Mouse (Mus musculus) cerebellum, adult 9-11 months (tissue): ENCODE data around the gene Kmt2d.

Experiments
- DNase-seq: peaks from one replicate; pipeline ENCODE4 v3.0.0; 2022

The Kmt2d gene

GRCm38 (mm10) chr15:98886667-98887387 lies 15.8 kb upstream of the Kmt2d start:
- no peak for DNase-seq

- no peak for DNase-seq
These were observed 13.1 kb upstream of the Kmt2d start for GRCm38 (mm10) chr15:98884106-98884505.

- no peak for DNase-seq
These were observed 12.7 kb upstream of the Kmt2d start for GRCm38 (mm10) chr15:98883661-98884060.

GRCm38 (mm10) chr15:98881656-98882008 lies 10.6 kb upstream of the Kmt2d start:
- DNase-seq: no peak

DNA sequence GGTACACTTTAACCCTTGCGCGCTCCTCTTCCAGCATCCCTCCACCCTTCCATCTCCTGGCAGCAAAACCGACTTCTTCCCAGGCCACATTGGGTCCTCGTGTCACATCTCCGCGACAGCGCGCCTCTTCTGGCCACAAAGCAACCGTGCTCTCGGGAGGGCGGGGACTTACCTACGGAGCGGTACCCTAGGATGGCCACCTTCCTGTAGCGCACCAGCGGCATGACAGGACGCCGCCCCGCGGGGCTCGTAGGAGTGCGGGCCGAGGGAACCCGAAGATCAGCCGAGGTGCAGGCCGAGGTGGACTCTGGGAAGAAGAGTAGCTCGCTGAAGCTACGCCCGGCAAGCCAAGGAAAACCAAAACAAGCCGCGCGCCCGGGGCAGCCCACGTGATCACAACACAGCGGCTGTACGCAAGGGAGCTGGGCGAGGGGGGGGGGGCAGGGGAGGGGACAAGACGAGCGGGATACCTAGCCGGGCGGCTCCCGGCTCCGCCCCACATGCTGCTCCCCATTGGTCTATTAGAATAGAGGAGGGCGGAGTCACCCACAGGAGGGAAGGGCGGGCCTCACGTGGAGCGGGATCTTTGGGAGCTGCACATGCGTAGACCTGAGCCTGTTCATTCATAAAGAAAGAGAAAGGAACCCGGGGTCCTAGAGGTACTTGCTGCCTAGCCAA lies 10.1 kb upstream of the Kmt2d start:
- peak; percentile 98 for DNase-seq

GRCm38 (mm10) chr15:98877331-98877730 lies 6.3 kb upstream of the Kmt2d start:
- DNase-seq: peak; percentile 73

DNA sequence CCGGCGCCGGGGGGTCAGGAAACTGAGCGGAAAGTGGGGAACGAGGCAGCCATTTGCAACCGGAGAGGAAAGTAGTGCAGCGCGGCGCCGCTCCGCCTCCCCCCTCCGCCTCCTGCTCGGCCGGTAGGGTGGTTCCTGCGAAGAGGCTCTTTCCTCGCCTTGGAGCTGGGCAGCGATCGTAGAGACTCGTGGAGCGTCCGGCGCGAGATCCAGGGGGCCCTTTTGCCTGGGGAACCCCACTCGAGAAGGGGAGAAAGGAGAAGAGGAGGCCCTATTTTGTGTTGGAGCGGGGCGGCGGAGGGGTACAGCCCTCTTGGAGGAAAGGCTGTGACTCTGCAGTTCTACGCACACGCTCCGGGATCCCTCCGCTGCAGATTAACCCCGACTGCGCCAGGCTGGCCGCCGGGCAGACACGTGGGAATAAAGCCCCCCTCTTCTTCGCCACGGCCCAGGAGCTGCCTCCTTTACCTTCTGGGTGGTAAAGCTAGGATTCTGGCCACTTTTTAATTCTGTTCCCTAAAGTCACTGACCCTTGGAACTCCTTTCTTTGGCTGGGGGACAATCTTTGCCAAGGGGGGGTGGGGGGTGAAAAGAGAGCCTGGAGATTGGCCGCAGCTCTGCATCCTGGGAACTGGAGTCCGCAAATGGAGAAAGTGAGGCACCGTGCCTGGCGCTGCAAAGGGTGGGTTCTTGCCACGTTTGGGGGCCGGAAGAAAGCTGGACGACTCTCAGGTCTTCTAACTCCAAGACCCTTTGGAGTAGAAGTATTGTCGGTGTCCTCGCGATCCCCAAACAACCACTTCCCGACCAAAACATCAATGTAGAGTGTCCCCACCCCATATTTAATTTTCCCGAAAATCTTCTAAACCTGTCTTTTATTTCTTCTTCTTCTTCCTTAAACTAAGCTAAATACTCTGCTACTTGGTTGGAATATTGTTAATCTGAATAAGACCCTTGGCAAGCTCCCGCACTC lies 1.2 kb upstream of the Kmt2d start:
- DNase-seq: peak; percentile 94

DNA sequence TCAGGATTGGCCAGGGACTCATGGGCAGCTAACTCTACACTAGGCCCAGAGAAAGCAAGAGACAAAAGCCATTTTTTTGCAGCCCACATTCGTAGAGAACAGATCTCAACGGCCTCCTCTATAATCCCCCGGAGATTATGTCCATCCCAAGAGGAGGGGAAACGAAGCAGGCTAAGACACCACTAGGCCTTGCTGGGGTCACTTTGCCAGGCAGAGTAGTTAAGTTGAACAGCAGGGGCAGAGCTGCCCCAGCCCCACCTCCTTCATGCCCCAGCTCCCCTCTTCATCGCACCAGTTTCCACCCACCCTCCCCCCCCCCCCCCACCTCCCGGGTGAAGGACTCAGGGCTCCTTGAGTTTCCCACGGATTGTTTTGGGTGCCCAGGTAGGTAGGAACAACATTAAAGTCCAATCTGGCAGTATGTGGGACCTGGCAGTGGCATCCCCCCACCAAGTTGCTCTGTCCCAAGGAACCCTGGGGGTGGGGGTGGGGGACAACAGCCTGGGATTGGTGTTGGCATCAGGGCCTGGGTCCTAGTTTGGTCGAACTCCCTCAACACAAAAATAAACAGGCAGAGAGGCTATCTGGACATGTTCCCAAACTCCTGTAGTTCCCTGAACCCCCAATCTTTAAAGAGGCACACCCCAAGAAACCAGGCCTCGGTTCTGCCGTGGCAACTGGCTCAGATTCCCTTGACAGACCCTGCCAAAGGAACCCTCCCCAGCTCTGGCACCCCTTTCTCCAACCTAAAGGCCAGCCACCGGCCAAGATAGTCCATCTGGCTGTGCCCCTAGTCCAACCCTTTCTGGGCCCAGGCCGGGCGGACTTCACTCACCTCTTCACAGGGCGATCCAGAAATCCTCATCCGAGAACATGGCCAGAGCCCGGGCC lies 580 bp downstream of the Kmt2d start:
- DNase-seq: peak; percentile 80

DNA sequence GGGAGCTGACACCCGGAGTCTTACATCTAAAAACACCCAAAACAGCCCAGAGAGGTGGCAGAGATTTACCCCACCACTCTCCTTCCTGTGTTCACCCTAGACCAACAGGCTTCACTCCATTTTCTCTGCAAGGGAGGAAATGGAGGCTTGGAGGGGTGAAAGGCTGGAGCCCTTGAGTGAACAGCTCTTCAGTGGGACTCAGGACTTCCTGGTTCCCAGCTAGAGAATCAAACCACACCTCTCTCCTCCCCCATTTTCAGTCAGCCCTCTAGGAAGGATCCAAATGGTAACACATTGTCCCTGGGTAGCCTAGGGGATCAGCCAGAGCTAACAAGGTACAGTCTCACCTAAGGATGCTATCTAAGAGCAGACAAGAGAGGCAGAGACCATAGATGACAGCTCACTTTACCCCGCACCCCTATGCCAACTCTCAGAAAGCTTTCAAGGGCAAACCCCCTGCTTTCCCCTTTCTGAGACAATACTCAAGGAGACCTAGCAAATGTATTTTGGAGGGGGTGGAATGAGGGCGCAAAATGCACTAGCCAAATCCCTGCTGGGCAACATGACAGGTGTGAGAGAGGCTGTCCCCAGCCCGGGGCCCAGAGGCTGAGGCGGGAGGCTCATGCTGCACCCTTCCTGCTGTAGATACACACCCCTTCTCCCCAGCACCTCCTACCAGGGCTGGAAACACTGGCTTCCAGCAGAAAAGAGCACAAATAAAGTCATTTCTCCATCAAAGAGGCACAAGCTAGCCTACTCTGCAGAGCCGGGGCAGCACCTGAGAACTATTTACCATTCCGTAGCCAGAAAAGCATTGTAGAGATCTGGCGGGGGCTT lies 1.4 kb downstream of the Kmt2d start:
- DNase-seq: peak; percentile 56

DNA sequence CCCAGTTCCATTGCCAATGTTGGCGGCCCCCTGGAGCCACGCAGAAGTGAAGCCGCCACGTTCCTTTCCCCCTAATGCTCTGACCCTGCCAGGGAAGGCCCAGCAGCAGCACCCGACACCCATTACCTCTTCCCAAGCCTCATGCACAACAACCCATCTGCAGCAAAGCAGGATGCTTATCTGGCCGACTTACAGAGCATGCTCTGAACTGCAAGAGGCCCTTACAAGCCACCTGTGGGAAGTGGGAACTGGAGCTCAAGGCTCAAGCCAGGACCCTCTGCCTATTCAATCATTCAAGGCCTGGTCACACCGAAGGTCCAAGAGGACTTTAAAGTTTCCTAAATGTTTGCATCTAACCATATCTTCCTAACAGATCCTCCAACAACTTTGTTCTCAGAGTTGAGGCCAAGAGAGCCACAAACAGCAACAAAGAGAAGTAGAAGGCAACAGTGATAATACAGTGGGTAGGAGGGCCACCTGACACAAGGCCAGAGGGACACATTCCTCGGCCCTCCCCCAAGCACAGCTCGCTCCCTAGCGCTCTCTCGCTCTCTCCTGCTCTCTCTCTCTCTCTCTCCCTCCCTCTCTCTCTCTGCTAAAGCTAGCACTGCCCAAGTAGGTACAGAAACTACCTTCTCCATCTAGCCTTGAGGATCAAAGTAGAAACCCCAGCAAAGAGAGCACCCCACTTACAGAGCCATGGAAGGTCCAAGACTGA lies 2.5 kb downstream of the Kmt2d start:
- no peak for DNase-seq

DNA sequence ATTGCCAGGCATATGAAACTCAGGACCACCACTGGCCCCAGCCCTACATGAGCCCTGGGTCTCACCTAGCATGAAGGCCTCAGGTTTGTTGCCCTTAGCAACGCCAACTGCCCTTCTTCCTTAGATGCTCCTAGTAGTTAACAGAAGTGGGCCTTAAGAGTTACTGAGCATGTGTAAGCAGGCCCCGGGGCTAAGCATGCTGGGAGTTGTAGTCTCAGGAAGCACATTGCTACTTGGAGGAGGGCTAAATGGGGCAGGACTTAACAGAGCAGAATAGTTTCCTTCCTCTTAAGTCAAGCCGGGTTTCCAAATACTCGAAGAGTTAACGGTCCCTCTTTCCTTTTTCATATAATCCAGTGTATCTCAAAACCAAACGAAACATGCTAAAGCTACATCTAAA lies 3.7 kb downstream of the Kmt2d start:
- DNase-seq: peak; percentile 58

DNA sequence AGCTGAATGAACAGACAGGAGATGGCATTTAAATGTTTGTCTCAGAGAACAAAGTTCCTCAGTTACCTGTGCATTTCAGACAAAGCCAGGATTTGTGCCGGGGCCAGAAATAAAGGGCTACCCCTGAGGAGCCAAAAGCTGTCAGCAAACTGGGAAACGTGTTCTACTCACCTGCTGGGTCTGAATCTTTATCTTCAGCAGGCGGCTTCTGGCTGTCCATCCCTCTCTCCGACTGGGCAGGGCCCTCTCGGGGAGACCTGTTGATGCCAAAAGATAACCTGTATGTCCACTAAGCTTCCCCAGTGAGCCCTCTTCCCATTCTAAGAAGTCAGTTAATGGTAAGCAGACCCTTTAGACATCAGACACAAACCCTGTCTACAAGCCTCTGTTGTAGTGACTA lies 4.5 kb downstream of the Kmt2d start:
- no peak for DNase-seq

DNA sequence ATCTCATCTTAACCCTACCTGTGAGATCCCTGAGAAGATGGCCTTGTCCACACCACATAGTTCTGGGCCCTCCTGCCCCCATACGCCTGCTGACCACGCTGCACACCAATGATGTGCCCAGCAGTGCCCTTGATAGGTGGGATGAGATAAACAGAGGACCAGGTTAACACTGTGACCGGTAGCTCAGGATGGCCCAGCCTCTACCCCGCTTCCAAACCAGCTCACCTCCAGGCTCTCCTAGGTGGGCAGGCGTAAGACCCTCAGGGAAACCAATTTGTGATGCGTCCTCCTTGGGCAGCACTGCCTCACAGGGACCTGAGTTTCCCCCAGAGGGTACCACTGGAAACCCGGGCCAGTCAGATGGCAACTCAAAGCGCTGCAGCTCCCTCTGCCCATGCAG lies 5.2 kb downstream of the Kmt2d start:
- no peak for DNase-seq

DNA sequence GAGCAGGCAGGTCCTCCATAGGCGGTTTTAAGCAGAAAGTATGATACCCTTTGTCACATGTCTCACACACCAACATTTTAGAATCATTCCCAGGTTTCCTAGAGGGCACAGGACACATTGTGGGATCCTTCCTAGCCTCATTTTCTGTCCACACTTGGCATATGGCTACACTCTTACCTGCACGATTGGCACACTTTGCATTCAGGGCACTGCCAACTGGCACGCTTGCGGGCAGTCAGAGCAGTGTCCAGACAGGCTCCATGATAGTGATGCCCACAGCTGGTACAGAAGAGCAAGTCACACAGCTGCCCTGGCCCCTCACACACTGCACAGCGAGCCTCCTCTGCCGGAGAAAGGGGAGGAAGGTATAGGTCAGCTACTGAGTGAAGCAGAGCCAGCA lies 6.1 kb downstream of the Kmt2d start:
- no peak for DNase-seq

GRCm38 (mm10) chr15:98863451-98863958 lies 7.5 kb downstream of the Kmt2d start:
- no peak for DNase-seq

DNA sequence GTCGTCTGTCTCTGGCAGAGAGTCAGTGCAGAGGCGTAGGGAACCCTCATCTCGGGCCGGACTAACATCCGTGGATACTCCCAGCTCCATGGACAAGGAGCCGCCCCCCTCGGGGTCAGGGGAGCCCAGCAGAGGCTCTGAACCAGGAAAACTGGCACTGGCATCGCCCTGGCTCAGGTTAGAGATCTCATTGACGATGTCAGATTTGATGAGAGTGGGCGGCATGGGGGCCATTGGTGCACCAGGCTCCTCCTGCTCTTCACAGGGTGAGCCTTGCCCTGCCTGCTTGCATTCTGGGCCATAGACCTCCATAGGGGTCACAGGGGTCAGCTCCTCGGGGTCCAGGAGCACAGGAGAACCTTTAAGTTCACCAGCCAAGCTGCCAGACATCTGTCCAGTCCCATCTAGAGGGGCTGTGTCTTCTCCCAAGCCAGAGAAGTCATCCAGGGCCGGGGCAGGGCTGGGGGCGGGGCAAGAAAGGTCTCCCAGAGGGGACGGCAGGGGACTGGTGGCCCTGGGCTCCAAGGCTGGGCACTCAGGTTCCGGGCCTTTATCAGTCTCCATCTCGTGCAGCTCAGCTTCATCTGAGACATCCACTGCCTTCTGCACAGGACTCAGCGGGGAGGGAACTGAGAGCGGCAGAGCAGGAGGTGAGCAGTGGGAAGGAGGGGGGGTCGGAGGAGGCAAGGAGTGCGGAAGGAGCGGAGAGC lies 9.1 kb downstream of the Kmt2d start:
- DNase-seq: peak; percentile 38

GRCm38 (mm10) chr15:98860921-98861320 lies 10.1 kb downstream of the Kmt2d start:
- no peak for DNase-seq

GRCm38 (mm10) chr15:98859319-98860043 lies 11.5 kb downstream of the Kmt2d start:
- no peak for DNase-seq

DNA sequence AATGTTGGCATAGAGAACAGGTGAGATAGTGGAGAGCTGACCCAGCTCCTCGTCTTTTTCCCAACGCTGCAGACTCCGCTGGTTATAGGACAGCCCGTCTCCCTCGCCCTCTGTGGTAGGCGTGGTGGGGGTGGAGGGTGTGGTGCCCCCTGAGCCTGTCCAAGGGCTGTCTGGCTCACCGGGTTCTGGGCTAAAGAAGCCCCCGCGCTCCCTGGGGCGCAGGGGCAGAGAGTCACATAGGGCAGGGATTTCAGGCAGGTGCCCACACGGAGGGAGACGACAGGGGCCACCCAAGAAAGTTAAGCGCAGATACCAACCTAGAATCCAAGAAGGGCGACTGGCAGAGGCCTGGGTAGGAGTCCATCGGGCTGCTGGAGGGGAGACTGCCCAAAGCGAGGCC lies 16.8 kb downstream of the Kmt2d start:
- DNase-seq: no peak
